Mouse (Mus musculus): Measurements from ENCODE around the gene Tspan15. TPM values are rescaled to one million over a fixed set of nuclear protein-coding genes. Genes with fewer than 3 reads are reported as not detected.

Tspan15 gene
- polyA plus RNA-seq, 1 experiment: not detected

GRCm38 (mm10) chr10:62218044-62218788, 12.8 kb downstream of the Tspan15 start:
- TF ChIP-seq CTCF (IDR thresholded peaks at IDR 0.05; ENCODE audit: low read depth, low read length): no peak
- TF ChIP-seq POLR2A (IDR thresholded peaks at IDR 0.05; ENCODE audit: borderline replicate concordance, low read depth, low read length): no peak
- H3K27ac ChIP-seq (ENCODE audit: insufficient read depth, low read depth, low read length): no peak overlapping the region

GRCm38 (mm10) chr10:62217196-62217595, 13.9 kb downstream of the Tspan15 start:
- no peak overlapping the region for H3K4me3 ChIP-seq (ENCODE audit: insufficient read depth, low read length)
- H3K27ac ChIP-seq (ENCODE audit: insufficient read depth, low read depth, low read length): no peak overlapping the region
- TF ChIP-seq CTCF (IDR thresholded peaks at IDR 0.05; ENCODE audit: low read depth, low read length) (no peak), POLR2A (IDR thresholded peaks at IDR 0.05; ENCODE audit: borderline replicate concordance, low read depth, low read length) (no peak)
- no peaks in the 10 kb centered on the region for H3K4me1 ChIP-seq (ENCODE audit: control insufficient read depth, insufficient read depth, low read length)

More at GRCm38 (mm10) chr10:62218044-62218788, 12.8 kb downstream of the Tspan15 start:
- Histone ChIP-seq H3K4me1 (ENCODE audit: control insufficient read depth, insufficient read depth, low read length) (no peaks in the 10 kb centered on the region), H3K4me3 (ENCODE audit: insufficient read depth, low read length) (no peak overlapping the region)

- H3K27ac ChIP-seq (ENCODE audit: insufficient read depth, low read depth, low read length): no peak overlapping the region
- TF ChIP-seq CTCF (IDR thresholded peaks at IDR 0.05; ENCODE audit: low read depth, low read length) (no peak), POLR2A (IDR thresholded peaks at IDR 0.05; ENCODE audit: borderline replicate concordance, low read depth, low read length) (no peak)
- no peak overlapping the region for H3K4me3 ChIP-seq (ENCODE audit: insufficient read depth, low read length)
- no peaks in the 10 kb centered on the region for H3K4me1 ChIP-seq (ENCODE audit: control insufficient read depth, insufficient read depth, low read length)
Observed at GRCm38 (mm10) chr10:62216595-62216994, 14.5 kb downstream of the Tspan15 start.

- no peak for TF ChIP-seq POLR2A (IDR thresholded peaks at IDR 0.05; ENCODE audit: borderline replicate concordance, low read depth, low read length)
- TF ChIP-seq CTCF (IDR thresholded peaks at IDR 0.05; ENCODE audit: low read depth, low read length): no peak
- no peaks in the 10 kb centered on the region for H3K4me1 ChIP-seq (ENCODE audit: control insufficient read depth, insufficient read depth, low read length)
- H3K4me3 ChIP-seq (ENCODE audit: insufficient read depth, low read length): no peak overlapping the region
- H3K27ac ChIP-seq (ENCODE audit: insufficient read depth, low read depth, low read length): no peak overlapping the region
Observed at GRCm38 (mm10) chr10:62215633-62216032, 15.4 kb downstream of the Tspan15 start.

- TF ChIP-seq POLR2A (IDR thresholded peaks at IDR 0.05; ENCODE audit: borderline replicate concordance, low read depth, low read length): no peak
- TF ChIP-seq CTCF (IDR thresholded peaks at IDR 0.05; ENCODE audit: low read depth, low read length): no peak
- no peak overlapping the region for H3K4me3 ChIP-seq (ENCODE audit: insufficient read depth, low read length)
- H3K4me1 ChIP-seq (ENCODE audit: control insufficient read depth, insufficient read depth, low read length): no peaks in the 10 kb centered on the region
- H3K27ac ChIP-seq (ENCODE audit: insufficient read depth, low read depth, low read length): no peak overlapping the region
Observed at GRCm38 (mm10) chr10:62215169-62215616, 15.9 kb downstream of the Tspan15 start.

- no peak overlapping the region for H3K27ac ChIP-seq (ENCODE audit: insufficient read depth, low read depth, low read length)
- TF ChIP-seq POLR2A (IDR thresholded peaks at IDR 0.05; ENCODE audit: borderline replicate concordance, low read depth, low read length) (no peak), CTCF (IDR thresholded peaks at IDR 0.05; ENCODE audit: low read depth, low read length) (no peak)
- H3K4me3 ChIP-seq (ENCODE audit: insufficient read depth, low read length): no peak overlapping the region
- no peaks in the 10 kb centered on the region for H3K4me1 ChIP-seq (ENCODE audit: control insufficient read depth, insufficient read depth, low read length)
Observed at GRCm38 (mm10) chr10:62211310-62211709, 19.7 kb downstream of the Tspan15 start.

- TF ChIP-seq POLR2A (IDR thresholded peaks at IDR 0.05; ENCODE audit: borderline replicate concordance, low read depth, low read length) (no peak), CTCF (IDR thresholded peaks at IDR 0.05; ENCODE audit: low read depth, low read length) (no peak)
- no peak overlapping the region for H3K4me3 ChIP-seq (ENCODE audit: insufficient read depth, low read length)
- no peaks in the 10 kb centered on the region for H3K4me1 ChIP-seq (ENCODE audit: control insufficient read depth, insufficient read depth, low read length)
- H3K27ac ChIP-seq (ENCODE audit: insufficient read depth, low read depth, low read length): no peak overlapping the region
Observed at GRCm38 (mm10) chr10:62208241-62208896, 22.7 kb downstream of the Tspan15 start.

- TF ChIP-seq CTCF (IDR thresholded peaks at IDR 0.05; ENCODE audit: low read depth, low read length): no peak
- no peak for TF ChIP-seq POLR2A (IDR thresholded peaks at IDR 0.05; ENCODE audit: borderline replicate concordance, low read depth, low read length)
- Histone ChIP-seq H3K4me3 (ENCODE audit: insufficient read depth, low read length) (no peak overlapping the region), H3K27ac (ENCODE audit: insufficient read depth, low read depth, low read length) (no peak overlapping the region), H3K4me1 (ENCODE audit: control insufficient read depth, insufficient read depth, low read length) (no peaks in the 10 kb centered on the region)
Observed at GRCm38 (mm10) chr10:62202574-62202973, 28.5 kb downstream of the Tspan15 start.

- Histone ChIP-seq H3K27ac (ENCODE audit: insufficient read depth, low read depth, low read length) (no peak overlapping the region), H3K4me1 (ENCODE audit: control insufficient read depth, insufficient read depth, low read length) (no peaks in the 10 kb centered on the region), H3K4me3 (ENCODE audit: insufficient read depth, low read length) (no peak overlapping the region)
- TF ChIP-seq POLR2A (IDR thresholded peaks at IDR 0.05; ENCODE audit: borderline replicate concordance, low read depth, low read length) (no peak), CTCF (IDR thresholded peaks at IDR 0.05; ENCODE audit: low read depth, low read length) (no peak)
Observed at GRCm38 (mm10) chr10:62198891-62199290, 32.2 kb downstream of the Tspan15 start.

GRCm38 (mm10) chr10:62197403-62197802, 33.6 kb downstream of the Tspan15 start:
- Histone ChIP-seq H3K4me1 (ENCODE audit: control insufficient read depth, insufficient read depth, low read length) (no peaks in the 10 kb centered on the region), H3K4me3 (ENCODE audit: insufficient read depth, low read length) (no peak overlapping the region), H3K27ac (ENCODE audit: insufficient read depth, low read depth, low read length) (no peak overlapping the region)
- TF ChIP-seq CTCF (IDR thresholded peaks at IDR 0.05; ENCODE audit: low read depth, low read length) (no peak), POLR2A (IDR thresholded peaks at IDR 0.05; ENCODE audit: borderline replicate concordance, low read depth, low read length) (no peak)

All from bone marrow macrophage, adult 2 months (primary cell).